Mouse (Mus musculus): ENCODE data around the gene Ttc34. TPM values are rescaled to one million over a fixed set of nuclear protein-coding genes. Genes with fewer than 3 reads are reported as not detected.

The Ttc34 gene
- polyA plus RNA-seq, 1 experiment, result 0.18 TPM

DNA sequence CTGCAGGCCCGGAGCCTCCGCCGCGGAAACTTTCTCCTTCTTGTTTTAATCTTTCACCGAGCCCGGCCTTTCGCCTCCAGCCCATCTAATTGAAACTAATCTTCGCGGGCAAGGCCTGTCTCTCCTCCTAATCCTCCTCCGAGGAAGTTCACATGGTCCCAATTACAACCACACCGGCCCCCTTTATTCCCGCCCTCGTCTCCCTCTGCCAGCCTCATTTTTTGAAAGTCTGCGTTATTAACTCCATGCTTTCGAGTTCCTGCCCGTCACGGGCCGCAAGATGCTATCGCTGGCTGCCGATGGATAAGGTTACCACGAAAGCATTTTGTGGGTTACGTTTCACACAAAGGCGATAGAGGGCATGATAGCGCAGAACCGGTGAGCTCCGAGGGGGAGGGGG is 35.0 kb upstream of the Ttc34 start:
- no peak for DNase-seq
- no peak for TF ChIP-seq POLR2A (IDR thresholded peaks at IDR 0.05; ENCODE audit: control insufficient read depth, extremely low read depth, insufficient read depth, low read length, poor library complexity)
- no peak for TF ChIP-seq CTCF (IDR thresholded peaks at IDR 0.05; ENCODE audit: borderline replicate concordance, control insufficient read depth, extremely low read depth, insufficient read depth, low read length, poor library complexity)
- Histone ChIP-seq H3K27me3 (ENCODE audit: control insufficient read depth, insufficient read depth, low read length) (no peaks in the 10 kb centered on the region; the same call in 1 of the 2 replicates), H3K36me3 (ENCODE audit: control insufficient read depth, insufficient read depth, low read length) (no peaks in the 10 kb centered on the region), H3K4me3 (ENCODE audit: control insufficient read depth, insufficient read depth, low read length) (no peak overlapping the region), H3K27ac (ENCODE audit: control insufficient read depth, insufficient read depth, low read length) (no peak overlapping the region), H3K4me1 (replicated peaks; ENCODE audit: control insufficient read depth, insufficient read depth, low read length) (no peaks in the 10 kb centered on the region)
- WGBS, result 4% methylated on average over 26 of the region's 26 CpGs

DNA sequence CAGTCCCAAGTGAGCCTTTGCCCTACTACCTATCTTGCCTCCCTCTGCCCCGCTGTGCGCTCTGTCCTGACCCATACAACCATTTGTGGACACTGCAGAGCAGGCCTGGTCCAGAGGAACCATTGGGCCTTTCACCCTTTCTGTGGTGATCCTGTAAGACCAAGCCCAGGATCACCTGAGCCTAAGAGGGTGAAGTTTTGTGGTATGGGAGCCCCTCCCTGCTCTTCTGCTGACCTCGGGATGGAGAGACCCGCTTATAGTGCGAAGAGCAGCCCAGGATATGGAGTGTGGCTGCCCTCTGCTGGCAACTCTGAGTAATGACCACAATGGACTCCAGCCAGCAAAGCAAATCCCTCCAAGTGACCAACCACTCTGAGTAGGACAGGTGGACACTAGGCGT is 11.6 kb upstream of the Ttc34 start:
- 35% methylated on average over 6 of the region's 6 CpGs for WGBS
- TF ChIP-seq POLR2A (IDR thresholded peaks at IDR 0.05; ENCODE audit: control insufficient read depth, extremely low read depth, insufficient read depth, low read length, poor library complexity) (no peak), CTCF (IDR thresholded peaks at IDR 0.05; ENCODE audit: borderline replicate concordance, control insufficient read depth, extremely low read depth, insufficient read depth, low read length, poor library complexity) (peak; percentile 74; the same call in 1 of the 2 replicates)
- H3K27ac ChIP-seq (ENCODE audit: control insufficient read depth, insufficient read depth, low read length), result no peak overlapping the region

GRCm38 (mm10) chr4:154826224-154826623 is 11.0 kb upstream of the Ttc34 start:
- Histone ChIP-seq H3K4me3 (ENCODE audit: control insufficient read depth, insufficient read depth, low read length) (no peak overlapping the region), H3K36me3 (ENCODE audit: control insufficient read depth, insufficient read depth, low read length) (no peaks in the 10 kb centered on the region), H3K4me1 (replicated peaks; ENCODE audit: control insufficient read depth, insufficient read depth, low read length) (no peaks in the 10 kb centered on the region), H3K27ac (ENCODE audit: control insufficient read depth, insufficient read depth, low read length) (no peak overlapping the region), H3K27me3 (ENCODE audit: control insufficient read depth, insufficient read depth, low read length) (no peaks in the 10 kb centered on the region; the same call in 1 of the 2 replicates)
- DNase-seq, result no peak
- WGBS, result 58% methylated on average over 7 of the region's 7 CpGs
- TF ChIP-seq CTCF (IDR thresholded peaks at IDR 0.05; ENCODE audit: borderline replicate concordance, control insufficient read depth, extremely low read depth, insufficient read depth, low read length, poor library complexity), result no peak
- no peak for TF ChIP-seq POLR2A (IDR thresholded peaks at IDR 0.05; ENCODE audit: control insufficient read depth, extremely low read depth, insufficient read depth, low read length, poor library complexity)

More for the DNA sequence above, 11.6 kb upstream of the Ttc34 start:
- Histone ChIP-seq H3K27me3 (ENCODE audit: control insufficient read depth, insufficient read depth, low read length) (no peaks in the 10 kb centered on the region; the same call in 1 of the 2 replicates), H3K36me3 (ENCODE audit: control insufficient read depth, insufficient read depth, low read length) (no peaks in the 10 kb centered on the region), H3K4me3 (ENCODE audit: control insufficient read depth, insufficient read depth, low read length) (no peak overlapping the region), H3K4me1 (replicated peaks; ENCODE audit: control insufficient read depth, insufficient read depth, low read length) (no peaks in the 10 kb centered on the region)
- DNase-seq, result peak; percentile 36

- no peak overlapping the region for H3K4me3 ChIP-seq (ENCODE audit: control insufficient read depth, insufficient read depth, low read length)
- TF ChIP-seq POLR2A (IDR thresholded peaks at IDR 0.05; ENCODE audit: control insufficient read depth, extremely low read depth, insufficient read depth, low read length, poor library complexity), result no peak
- no peak for TF ChIP-seq CTCF (IDR thresholded peaks at IDR 0.05; ENCODE audit: borderline replicate concordance, control insufficient read depth, extremely low read depth, insufficient read depth, low read length, poor library complexity)
- no peak overlapping the region for H3K27ac ChIP-seq (ENCODE audit: control insufficient read depth, insufficient read depth, low read length)
- no peaks in the 10 kb centered on the region; the same call in 1 of the 2 replicates for H3K27me3 ChIP-seq (ENCODE audit: control insufficient read depth, insufficient read depth, low read length)
- DNase-seq, result no peak
- 75% methylated on average over 7 of the region's 7 CpGs for WGBS
- no peaks in the 10 kb centered on the region for H3K36me3 ChIP-seq (ENCODE audit: control insufficient read depth, insufficient read depth, low read length)
- no peaks in the 10 kb centered on the region for H3K4me1 ChIP-seq (replicated peaks; ENCODE audit: control insufficient read depth, insufficient read depth, low read length)
Observed at GRCm38 (mm10) chr4:154827181-154827580, 10.1 kb upstream of the Ttc34 start.

DNA sequence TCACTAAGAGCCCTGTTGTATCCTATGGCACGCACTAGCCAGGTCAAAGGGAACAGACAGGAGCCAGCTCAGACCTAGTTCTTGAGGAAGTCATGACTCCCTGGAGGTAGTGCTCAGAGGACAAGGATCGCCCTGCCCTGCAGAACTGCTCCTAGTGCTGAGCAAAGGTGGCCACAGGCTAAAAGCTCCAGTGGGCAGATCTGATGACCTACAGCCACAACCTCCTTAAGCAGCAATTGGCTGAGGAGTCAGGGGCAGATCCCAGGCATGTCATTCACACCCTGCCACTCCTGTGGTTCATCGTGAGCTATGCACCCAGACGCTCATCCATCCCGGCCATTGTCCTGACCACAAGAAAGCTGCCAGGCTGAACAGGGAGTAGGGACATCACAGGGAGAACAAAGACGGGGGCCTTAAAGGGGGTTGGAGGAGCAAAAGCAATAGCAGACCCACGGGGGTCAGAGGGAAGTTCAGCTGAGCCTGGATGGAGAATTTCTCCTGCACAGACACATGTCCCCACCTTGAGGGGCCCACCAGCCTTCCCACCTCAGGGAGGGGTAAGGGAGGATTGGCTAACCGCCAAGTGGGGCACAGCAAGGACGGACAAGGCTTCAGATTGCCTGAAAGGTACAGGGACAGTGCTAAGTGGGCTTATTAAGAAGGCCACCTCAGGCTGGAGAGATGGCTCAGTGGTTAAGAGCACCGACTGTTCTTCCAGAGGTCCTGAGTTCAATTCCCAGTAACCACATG is 9.2 kb upstream of the Ttc34 start:
- DNase-seq, result no peak
- Histone ChIP-seq H3K27me3 (ENCODE audit: control insufficient read depth, insufficient read depth, low read length) (no peaks in the 10 kb centered on the region; the same call in 1 of the 2 replicates), H3K4me3 (ENCODE audit: control insufficient read depth, insufficient read depth, low read length) (no peak overlapping the region), H3K4me1 (replicated peaks; ENCODE audit: control insufficient read depth, insufficient read depth, low read length) (no peaks in the 10 kb centered on the region), H3K27ac (ENCODE audit: control insufficient read depth, insufficient read depth, low read length) (no peak overlapping the region), H3K36me3 (ENCODE audit: control insufficient read depth, insufficient read depth, low read length) (no peaks in the 10 kb centered on the region)
- 67% methylated on average over 10 of the region's 10 CpGs for WGBS
- TF ChIP-seq POLR2A (IDR thresholded peaks at IDR 0.05; ENCODE audit: control insufficient read depth, extremely low read depth, insufficient read depth, low read length, poor library complexity) (no peak), CTCF (IDR thresholded peaks at IDR 0.05; ENCODE audit: borderline replicate concordance, control insufficient read depth, extremely low read depth, insufficient read depth, low read length, poor library complexity) (no peak)

DNA sequence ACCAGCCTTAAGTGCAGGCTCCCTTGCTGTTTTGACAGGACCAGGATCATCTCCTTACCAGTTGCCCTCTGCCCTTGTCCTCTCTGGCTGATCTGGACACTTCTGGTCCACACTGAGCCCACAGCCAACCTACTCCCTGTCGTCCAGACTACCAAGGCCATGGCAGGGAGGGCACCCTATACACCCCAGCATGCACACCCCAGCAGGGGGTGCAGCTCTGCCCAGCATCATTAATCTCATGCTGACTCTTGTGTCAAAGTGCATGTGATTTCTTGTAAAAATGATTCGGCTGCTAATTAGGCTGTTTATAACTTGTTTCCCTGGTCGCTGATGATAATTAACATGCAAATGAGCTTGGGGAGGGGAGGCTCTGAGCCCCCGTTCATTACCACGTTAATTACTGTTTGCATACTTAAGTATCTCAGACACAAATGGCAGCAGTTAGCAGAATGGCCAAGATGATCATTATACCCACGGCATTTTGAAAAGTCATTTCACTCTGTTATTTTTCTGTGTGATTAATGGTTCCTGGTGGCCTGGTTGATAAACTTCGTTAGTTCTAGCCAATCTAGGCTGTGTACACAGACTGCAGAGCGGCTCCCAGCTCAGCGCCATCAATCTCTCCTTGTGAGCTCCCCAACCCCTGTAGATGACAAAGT is 5.2 kb upstream of the Ttc34 start:
- Histone ChIP-seq H3K27ac (ENCODE audit: control insufficient read depth, insufficient read depth, low read length) (no peak overlapping the region), H3K4me1 (replicated peaks; ENCODE audit: control insufficient read depth, insufficient read depth, low read length) (no peaks in the 10 kb centered on the region), H3K36me3 (ENCODE audit: control insufficient read depth, insufficient read depth, low read length) (no peaks in the 10 kb centered on the region), H3K4me3 (ENCODE audit: control insufficient read depth, insufficient read depth, low read length) (no peak overlapping the region), H3K27me3 (ENCODE audit: control insufficient read depth, insufficient read depth, low read length) (no peaks in the 10 kb centered on the region; the same call in 1 of the 2 replicates)
- WGBS, result 66% methylated on average over 9 of the region's 9 CpGs
- TF ChIP-seq CTCF (IDR thresholded peaks at IDR 0.05; ENCODE audit: borderline replicate concordance, control insufficient read depth, extremely low read depth, insufficient read depth, low read length, poor library complexity), result no peak
- TF ChIP-seq POLR2A (IDR thresholded peaks at IDR 0.05; ENCODE audit: control insufficient read depth, extremely low read depth, insufficient read depth, low read length, poor library complexity), result no peak
- no peak for DNase-seq
